Mouse (Mus musculus) lung, postnatal 36 days (tissue): ENCODE data around the gene Fam114a1.

Experiments used
- DNase-seq: peaks from one replicate; pipeline ENCODE4 v3.0.0; 2022; ENCODE audit warnings: mixed read lengths

Gene Fam114a1

DNA sequence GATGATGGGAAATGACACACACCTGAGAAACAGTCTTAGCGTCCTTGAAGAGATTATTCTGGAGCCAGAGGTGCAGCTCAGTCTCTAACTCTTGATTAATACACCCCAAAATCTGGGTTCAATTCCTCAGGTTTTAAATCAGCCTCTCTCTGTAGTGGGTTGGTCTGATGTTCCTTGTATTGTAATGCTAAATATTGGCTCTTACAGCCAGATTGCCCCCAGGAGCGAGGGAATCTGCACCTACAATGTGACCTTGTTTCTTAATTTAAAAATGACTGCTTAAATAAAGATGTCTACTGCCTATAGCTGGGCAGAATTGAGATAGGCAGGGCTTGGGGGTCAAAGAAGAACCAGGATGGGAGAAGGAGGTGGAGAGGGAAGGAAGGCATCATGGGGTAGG, 89.9 kb downstream of the Fam114a1 start:
- no peak for DNase-seq

DNA sequence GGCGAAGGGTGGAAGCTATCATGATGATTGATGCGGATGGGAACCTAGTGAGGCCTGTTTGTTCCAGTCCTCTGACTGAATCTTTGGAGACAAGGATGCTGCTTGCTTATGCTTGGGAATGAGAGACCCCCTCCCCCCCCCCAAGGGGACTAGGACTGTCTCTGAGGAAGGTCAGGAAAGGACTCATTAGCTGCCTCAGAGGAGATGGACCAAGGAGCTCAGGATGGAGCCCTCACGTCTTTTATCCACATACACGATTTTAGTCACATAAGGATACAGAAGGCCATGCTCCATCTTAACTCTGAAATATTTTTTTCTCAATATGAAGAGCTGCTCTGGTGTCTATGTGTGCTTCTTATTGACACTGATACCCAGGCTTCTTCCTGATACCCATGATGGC, 92.4 kb downstream of the Fam114a1 start:
- no peak for DNase-seq

DNA sequence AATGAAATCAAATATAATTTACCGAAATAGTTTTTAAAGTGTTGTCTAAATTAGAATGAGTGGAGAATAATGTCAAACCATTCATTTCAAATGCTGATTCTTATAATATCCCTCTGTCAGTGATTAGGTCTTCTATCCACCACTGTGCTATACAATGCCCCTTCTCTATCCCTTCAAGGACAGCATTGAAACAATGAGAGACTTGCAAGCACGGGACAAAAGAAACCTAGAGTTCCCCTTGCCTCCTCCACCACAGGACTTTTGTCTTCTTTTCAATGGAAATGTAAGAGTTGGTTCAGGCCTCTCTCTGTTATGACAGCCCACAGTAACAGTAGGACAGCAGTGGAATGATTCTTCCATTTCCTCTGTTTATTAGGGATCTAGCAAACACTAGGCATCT, 93.4 kb downstream of the Fam114a1 start:
- DNase-seq = no peak

DNA sequence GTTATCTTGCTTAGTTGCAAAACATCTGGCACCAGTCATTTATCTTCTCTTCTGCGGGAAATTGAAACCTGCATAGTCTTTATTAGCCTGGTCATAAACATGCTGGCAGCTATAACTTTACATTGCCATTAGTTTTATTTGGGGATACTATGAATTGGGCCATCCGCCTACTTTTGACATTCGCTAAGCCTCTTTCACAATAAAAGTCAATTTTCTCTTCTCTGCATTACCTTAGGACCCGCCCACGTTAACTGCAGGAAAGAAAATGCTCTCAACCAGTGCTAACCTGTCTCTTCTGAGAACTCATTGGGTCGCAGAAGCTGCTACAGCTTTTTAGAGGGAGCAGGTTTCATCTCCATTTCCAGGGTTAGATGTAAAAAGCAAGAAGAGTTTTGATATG, 98.3 kb downstream of the Fam114a1 start:
- no peak for DNase-seq

DNA sequence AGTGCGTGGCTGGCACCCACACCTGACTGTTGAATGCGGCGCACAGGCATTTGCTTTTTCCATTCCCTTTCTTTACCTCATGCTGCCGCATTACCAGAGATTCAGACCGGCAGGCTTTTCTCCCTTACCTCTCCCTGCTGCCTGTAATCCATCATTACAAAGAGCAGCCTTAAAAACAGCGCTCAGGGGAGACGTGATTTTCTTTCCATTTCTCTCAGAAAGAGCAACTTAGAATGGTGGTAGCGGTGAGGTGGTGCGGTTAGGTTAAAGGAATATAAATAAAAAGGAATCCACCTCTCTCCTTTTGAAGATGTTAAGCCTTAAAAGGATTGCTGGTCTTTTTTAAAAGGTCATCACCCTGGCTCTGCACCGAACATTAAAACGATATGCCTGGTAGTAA, 100.0 kb downstream of the Fam114a1 start:
- DNase-seq = no peak

DNA sequence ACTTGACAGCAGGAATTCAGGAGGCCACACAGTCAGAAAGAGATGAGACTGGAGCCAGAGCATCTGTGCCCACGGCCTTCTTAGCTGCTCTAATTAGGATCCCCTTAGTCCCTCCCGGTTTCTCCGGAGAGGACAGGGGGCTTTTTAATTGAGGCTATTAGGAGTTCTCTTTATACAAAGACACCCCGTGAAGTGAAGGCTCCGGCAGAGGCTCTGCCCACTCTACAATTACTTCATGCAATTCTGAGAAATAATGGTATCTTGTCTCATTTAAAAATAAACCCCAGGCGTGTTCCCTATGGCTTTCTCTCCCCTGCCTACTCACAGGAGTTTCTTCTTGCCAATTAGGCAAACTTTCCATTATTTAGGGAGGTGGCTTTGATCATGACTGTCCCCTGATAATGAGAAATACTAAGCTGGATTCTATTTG, 101.8 kb downstream of the Fam114a1 start:
- DNase-seq = no peak

DNA sequence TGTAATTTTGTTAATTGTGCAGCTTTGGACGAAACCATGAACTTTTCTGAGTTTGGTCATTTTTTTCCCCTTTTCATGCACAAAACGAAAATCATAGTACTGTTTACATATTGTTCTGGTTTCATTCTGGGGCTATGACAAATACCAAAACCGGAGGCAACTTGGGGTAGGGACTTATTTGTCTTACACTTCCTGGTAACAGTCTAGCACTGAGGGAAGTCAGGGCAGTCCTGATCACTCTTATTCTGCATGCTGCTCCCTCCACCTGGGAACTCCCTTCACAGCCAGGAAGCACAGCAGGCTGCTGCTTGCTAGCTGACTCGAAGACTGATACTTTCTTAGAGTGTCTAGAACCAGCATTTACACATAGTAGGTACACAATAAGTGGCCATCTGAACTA, 103.4 kb downstream of the Fam114a1 start:
- DNase-seq = no peak

DNA sequence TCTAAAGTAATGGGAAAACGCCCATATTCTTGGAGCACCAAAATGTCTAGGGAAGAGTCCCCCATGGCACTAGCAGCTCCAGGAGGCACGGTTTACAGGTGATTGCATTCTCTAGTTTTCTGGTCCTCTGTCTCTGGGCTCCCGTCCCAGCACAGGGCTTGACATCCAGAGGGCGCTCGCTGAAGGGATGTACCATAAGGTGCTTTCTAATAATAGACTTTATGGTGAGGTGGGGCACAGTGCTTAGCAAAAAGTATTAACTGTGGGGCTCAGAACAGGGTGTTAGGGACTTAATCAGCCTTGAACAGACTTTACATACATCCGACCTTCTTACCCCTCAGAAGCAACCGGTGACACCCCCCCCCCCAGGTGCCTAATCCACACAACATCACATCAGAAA, 104.8 kb downstream of the Fam114a1 start:
- peak; percentile 41 for DNase-seq

DNA sequence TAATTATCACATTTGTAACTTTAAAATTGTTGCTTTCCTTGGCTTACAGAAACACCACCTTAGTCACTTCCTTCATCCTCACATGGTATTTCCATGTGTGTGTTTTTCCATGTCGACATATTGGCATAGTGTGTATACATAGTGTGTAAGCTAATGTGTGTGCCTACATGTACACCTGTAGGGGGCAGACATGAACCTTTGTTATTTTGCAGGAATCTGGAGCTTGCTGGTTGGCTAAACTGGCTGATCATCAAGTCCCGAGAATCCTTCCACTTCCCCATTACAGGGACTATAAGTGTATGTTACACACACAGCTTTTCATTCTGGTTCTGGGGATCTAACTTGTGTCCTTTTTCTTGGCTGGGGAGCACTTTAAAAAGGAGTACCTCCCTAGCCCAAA, 106.2 kb downstream of the Fam114a1 start:
- DNase-seq = peak; percentile 49

DNA sequence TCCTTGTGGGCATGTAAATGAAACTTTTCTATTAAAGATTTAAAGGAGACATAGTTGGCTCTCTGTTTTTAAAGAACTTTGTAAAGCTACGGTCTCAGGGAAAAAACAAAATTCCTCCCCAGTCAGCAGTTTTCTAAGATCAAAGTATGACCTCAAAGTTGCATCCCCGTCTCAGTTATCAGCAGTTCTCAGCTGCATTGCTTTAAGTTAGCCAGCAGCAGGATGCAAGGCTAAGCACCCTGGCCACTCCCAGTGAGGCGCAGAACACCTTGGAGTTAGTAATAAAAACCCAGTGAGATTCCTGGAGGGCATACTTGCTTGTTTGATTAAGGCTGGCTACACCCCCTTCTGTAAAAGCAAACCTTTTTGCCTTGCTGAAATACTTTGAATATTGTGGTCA, 106.9 kb downstream of the Fam114a1 start:
- no peak for DNase-seq

DNA sequence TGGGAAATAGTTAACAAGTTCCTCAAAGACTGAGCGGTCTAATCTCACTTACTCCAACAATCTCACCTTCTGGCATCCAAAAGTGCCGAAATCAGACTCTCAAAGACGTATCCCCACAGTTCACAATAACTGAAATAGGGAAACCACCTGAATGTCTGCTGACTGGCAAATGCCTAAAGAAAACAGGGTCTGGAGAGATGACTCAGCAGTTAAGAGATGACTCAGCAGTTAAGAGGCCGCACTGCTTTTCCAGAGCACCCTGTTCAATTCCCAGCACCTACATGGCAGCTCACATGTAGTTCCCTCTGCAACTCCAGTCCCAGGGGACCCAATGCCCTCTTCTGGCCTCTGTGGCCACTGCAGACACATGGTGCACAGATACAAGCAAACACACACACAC, 108.2 kb downstream of the Fam114a1 start:
- no peak for DNase-seq

DNA sequence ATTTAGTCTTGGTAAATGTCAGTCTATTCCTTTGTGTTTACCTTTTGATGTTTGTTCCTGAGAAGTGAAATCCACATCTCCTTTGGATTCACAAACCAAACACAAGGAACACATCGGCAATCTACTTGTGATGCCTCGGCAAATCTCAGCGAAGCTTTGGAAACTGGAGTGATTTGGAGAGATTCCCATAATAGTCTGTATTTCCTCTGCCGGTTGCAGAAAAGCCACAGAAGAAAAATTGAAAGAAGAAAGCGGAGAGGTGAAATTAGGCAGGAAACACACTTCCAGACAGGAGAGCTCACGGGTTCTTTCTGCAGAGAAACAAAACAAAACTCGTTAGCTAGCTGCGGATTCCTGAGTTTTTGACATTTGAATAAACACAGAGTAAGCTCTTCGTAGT, 110.0 kb downstream of the Fam114a1 start:
- DNase-seq = peak; percentile 51

DNA sequence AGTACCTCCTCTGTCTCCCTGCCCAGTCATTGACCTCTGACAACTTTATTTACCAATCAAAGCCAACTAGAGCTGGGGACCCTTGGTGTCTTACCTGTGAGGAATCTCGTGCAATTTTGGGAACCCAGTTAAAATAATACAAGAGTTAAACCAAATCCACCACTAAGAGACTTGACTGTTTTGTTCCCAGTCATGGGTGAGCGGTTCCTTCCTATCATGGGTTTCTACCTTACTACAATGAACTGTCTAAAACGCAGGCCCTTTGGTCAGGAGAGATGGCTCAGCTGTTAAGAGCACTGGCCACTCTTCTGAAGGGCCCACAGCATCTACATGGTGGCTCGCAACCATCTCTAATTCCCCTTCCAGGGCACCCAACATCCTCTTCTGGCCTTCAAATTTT, 112.0 kb downstream of the Fam114a1 start:
- no peak for DNase-seq

DNA sequence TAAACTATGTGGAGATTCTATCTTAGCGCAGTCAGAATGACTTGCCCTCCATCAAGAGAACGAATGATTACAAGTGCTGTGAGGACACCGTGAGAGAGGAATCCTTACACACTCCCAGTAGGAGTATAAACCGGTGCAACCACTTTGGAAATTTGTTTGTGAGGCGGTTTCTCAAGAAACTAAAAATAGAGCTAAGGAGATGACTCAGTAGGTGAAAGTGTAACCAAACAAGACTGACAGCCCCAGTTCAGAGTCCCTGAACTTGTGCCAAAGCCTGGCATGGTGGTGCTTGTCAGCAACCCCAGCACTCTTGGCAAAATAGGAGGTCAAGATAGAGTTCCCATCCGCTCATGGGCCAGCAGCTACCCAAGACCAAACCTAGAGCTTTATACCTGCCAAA, 116.7 kb downstream of the Fam114a1 start:
- peak; percentile 86 for DNase-seq

DNA sequence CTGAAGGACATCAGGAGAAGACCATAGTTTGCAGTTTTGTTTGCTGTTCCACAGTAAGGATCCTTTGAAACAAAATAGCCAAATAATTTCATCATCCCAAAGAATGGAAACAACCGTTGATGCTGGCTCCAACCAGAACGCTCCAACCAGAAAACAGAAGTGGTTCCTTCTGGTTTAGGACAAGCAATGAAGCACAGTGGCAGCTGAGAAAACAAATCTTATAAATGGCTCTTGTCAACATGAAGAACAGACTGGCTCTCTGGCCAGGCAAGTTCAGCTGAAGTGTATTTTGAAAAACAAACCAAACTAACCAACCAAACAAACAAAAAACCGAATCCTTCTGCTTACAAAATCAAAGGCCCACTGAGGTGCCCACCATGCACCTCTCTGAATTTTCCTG, 119.8 kb downstream of the Fam114a1 start:
- DNase-seq = no peak

DNA sequence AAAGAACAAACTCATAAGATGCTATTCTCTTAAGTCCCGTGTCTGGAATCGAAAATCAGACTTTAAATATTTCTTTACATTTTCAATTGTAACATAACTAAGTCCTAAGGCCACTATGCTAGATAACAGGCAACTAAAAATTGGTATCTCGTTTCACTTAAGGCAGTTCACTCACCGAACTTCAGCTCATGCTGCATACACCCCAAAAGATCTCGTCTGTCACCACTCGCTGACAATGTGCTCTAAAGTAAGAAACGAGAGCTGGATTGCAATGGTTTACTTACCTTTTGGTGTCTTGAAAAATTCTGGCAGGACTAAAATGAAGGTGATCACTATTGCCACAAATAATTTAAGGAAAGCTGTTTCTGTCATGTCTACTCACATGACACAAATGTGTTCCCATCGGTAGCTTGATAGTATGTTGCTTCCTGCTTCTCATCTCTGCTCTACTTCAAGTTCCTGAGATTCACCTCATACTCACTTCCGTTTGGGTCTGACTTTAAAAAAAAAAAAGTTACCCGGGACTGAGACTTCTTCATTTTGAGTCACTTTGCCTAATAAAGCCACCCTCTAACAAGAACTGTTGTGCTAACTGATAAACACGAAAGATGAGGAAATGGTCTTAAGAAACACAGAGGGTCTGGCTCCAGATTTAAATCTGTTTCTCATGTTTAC, 121.5 kb downstream of the Fam114a1 start:
- DNase-seq = peak; percentile 34
